8 mouse cellular contexts compared by ENCODE assay signal in genomic region chr11:117930781-117931338, GRCm38 (mm10). TPM values are rescaled to one million over a fixed set of nuclear protein-coding genes. Genes with fewer than 3 reads are reported as not detected.
DNase-seq lines count a peak whose midpoint lies in the region; ATAC-seq and TF ChIP-seq lines count a peak whose summit lies in the region.

No protein-coding gene starts in this region.

- peak; percentile 18; the same call in 1 of the 2 replicates for ATAC-seq in lung, postnatal 0 days
- no peak for ATAC-seq in erythroid progenitor cell, adult 5-6 weeks (replicated peaks; ENCODE audit: low FRiP score, poor library complexity, severe bottlenecking)

- peaks cover 15% of the 10 kb centered on the region for H3K4me1 ChIP-seq in heart, adult 2 months (ENCODE audit: control insufficient read depth, insufficient read depth, low read length)
- peaks cover 34% of the 10 kb centered on the region for H3K4me1 ChIP-seq in lung, postnatal 0 days (ENCODE audit: insufficient read depth, low read depth, low read length)

- H3K27ac ChIP-seq in heart, adult 2 months: peak overlapping the region; percentile 33; the same call in 1 of the 2 replicates
- no peak overlapping the region for H3K27ac ChIP-seq in lung, postnatal 0 days (ENCODE audit: low read length)

- peak; percentile 41 for DNase-seq in kidney, postnatal 14 days
- no peak for DNase-seq in kidney, adult 9 months
- peak; percentile 79 for DNase-seq in embryo, embryonic 10 days (ENCODE audit: low spot score)
- DNase-seq in heart, adult 2 months: peak; percentile 75 to 77
- peak; percentile 47 for DNase-seq in layer of hippocampus, adult 9-11 months
- DNase-seq in lung, postnatal 0 days (ENCODE audit: low spot score): peak; percentile 66
- DNase-seq in right cerebral cortex, postnatal 10 days (ENCODE audit: low spot score in 2 of 2): peak; percentile 68 to 70

- no peaks in the 10 kb centered on the region for H3K79me2 ChIP-seq in heart, adult 2 months (replicated peaks; ENCODE audit: control insufficient read depth, insufficient read depth, low read length)

- H3K4me2 ChIP-seq in lung, postnatal 0 days (replicated peaks; ENCODE audit: low read depth, low read length): peak overlapping the region; percentile 67

- intact Hi-C loops in heart, adult 2 months (cut with DNase I): no loop called here

- no peaks in the 10 kb centered on the region for H3K9me3 ChIP-seq in lung, postnatal 0 days (ENCODE audit: low read length)

- 4% methylated on average over 47 of the region's 48 CpGs for WGBS in heart, adult 2 months
- WGBS in lung, postnatal 0 days: 3% methylated on average over 46 of the region's 48 CpGs

- peak overlapping the region; percentile 53 for H3K9ac ChIP-seq in heart, adult 2 months (ENCODE audit: low read depth, low read length)
- peak overlapping the region; percentile 12; the same call in 1 of the 2 replicates for H3K9ac ChIP-seq in lung, postnatal 0 days (replicated peaks; ENCODE audit: low read depth)

- no peaks in the 10 kb centered on the region for H3K27me3 ChIP-seq in heart, adult 2 months (ENCODE audit: control insufficient read depth, insufficient read depth, low read length)
- 0 out of 2 replicates have a peak, but pooled peaks cover 2% of the 10 kb centered on the region for H3K27me3 ChIP-seq in lung, postnatal 0 days (replicated peaks; ENCODE audit: insufficient read depth, low read length)

- TF ChIP-seq CTCF in heart, adult 2 months (IDR thresholded peaks at IDR 0.05): no peak
- TF ChIP-seq CTCF in lung, postnatal 0 days (IDR thresholded peaks at IDR 0.05): no peak

- TF ChIP-seq EP300 in heart, adult 2 months (IDR thresholded peaks at IDR 0.05; ENCODE audit: insufficient read depth, low read depth, low read length): no peak
- no peak for TF ChIP-seq EP300 in lung, postnatal 0 days (IDR thresholded peaks at IDR 0.05)

- H3K4me3 ChIP-seq in heart, adult 2 months: peak overlapping the region; percentile 53
- peak overlapping the region; percentile 14; the same call in 1 of the 2 replicates for H3K4me3 ChIP-seq in lung, postnatal 0 days (ENCODE audit: low read depth, low read length)

- no peak for TF ChIP-seq POLR2A in heart, adult 2 months (IDR thresholded peaks at IDR 0.05; ENCODE audit: insufficient read depth, low read depth, low read length)

- H3K36me3 ChIP-seq in heart, adult 2 months (ENCODE audit: control insufficient read depth, insufficient read depth, low read length): no peaks in the 10 kb centered on the region
- H3K36me3 ChIP-seq in lung, postnatal 0 days (ENCODE audit: insufficient read depth, low read length): no peaks in the 10 kb centered on the region

RNA-seq across cellular contexts. Expression of gene Socs3, which starts 39.0 kb away (rescaled TPM):
- total RNA-seq in heart, adult 2 months (2021): 1 to 10 TPM; 2.8 to 4.5 TPM
- polyA plus RNA-seq in heart, adult 2 months (2012; rRNA removed): 3.7 and 4.4 TPM in 2 replicates
- polyA plus RNA-seq in lung, postnatal 0 days (2015; fragmentation: Nextera tagmentation; extraction: Ambion mirVana): 27.5 and 57.0 TPM in 2 replicates
- total RNA-seq in erythroid progenitor cell, adult 5-6 weeks (2015; ENCODE audit: low replicate concordance): 0.36 and 1.3 TPM in 2 replicates
- 1.2 TPM in 1 of 2 replicates, not detected in the other for total RNA-seq in erythroid progenitor cell, adult 5-6 weeks (2017; ENCODE audit: low replicate concordance)

RNA-seq across cellular contexts. Expression of gene Pgs1, which starts 55.2 kb away (rescaled TPM):
- total RNA-seq in heart, adult 2 months (2021): 10 to 100 TPM; 17.9 to 18.1 TPM
- 21.8 and 26.5 TPM in 2 replicates for polyA plus RNA-seq in heart, adult 2 months (2012; rRNA removed)
- polyA plus RNA-seq in lung, postnatal 0 days (2015; fragmentation: Nextera tagmentation; extraction: Ambion mirVana): 88.6 and 89.5 TPM in 2 replicates
- 10.1 and 13.3 TPM in 2 replicates for total RNA-seq in erythroid progenitor cell, adult 5-6 weeks (2015; ENCODE audit: low replicate concordance)
- total RNA-seq in erythroid progenitor cell, adult 5-6 weeks (2017; ENCODE audit: low replicate concordance): 5.1 and 22.5 TPM in 2 replicates

RNA-seq across cellular contexts. Expression of gene Tha1, which starts 57.6 kb away (rescaled TPM):
- total RNA-seq in heart, adult 2 months (2021): 1 to 10 TPM; 9.2 to 9.3 TPM
- polyA plus RNA-seq in heart, adult 2 months (2012; rRNA removed): 11.2 and 14.6 TPM in 2 replicates
- 6.3 and 8.4 TPM in 2 replicates for polyA plus RNA-seq in lung, postnatal 0 days (2015; fragmentation: Nextera tagmentation; extraction: Ambion mirVana)
- 0.42 TPM in 1 of 2 replicates, not detected in the other for total RNA-seq in erythroid progenitor cell, adult 5-6 weeks (2015; ENCODE audit: low replicate concordance)
- 1.8 and 3.3 TPM in 2 replicates for total RNA-seq in erythroid progenitor cell, adult 5-6 weeks (2017; ENCODE audit: low replicate concordance)
